Mouse (Mus musculus) gastrocnemius, adult 18-20 months (tissue): Measurements from ENCODE around the gene Cish. TPM values are rescaled to one million over a fixed set of nuclear protein-coding genes. Genes with fewer than 3 reads are reported as not detected.

Source experiments
- DNase-seq: peaks from one replicate; pipeline ENCODE4 v3.0.0; 2021; ENCODE audit warnings: low spot score
- total RNA-seq, 2 experiments: library from RNA; stranded (reverse); gene quantifications; 2 replicates each; pipeline ENCODE4 v1.2.3; 2021

Gene Cish
- total RNA-seq, 2 experiments from 2014 or later = 6.0 to 6.6 TPM

DNA sequence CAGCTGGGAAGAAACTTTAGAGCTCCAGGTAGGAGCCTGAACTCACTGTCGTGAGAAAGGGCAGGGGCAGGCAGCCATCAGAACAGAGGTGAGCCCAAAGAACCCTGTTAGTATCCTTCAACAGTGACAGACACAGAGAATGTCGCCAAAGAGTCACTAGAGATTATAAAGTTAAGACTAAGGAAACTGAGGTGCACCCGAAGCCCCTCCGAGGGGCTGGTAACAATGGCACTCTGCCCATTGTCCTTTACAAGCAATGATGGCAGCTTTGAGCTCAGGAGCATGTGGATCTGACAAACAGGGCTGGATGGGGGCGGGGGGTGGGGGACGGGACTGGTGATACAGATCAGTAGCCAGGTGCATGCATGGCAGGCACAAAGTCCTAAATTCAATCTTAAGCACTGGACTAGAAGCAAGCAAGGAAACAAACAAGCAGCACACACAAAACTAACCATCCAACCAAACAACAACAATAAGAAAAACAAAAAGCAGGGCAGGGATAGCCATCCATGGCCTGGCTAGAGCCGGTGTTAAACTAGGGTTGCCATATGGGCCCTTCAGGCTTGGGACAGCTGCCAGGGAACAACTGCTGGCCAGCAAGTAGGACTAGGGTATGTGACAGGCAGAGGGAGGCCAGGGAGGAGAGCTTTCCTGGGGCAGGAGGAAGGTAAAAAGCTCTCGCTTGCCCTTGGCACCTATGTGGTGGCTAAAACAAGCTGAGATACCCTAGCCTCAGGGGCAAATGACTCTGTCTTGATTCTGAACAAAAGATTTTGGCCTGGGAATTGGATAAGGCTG, 47.5 kb downstream of the Cish start:
- peak; percentile 69 for DNase-seq

DNA sequence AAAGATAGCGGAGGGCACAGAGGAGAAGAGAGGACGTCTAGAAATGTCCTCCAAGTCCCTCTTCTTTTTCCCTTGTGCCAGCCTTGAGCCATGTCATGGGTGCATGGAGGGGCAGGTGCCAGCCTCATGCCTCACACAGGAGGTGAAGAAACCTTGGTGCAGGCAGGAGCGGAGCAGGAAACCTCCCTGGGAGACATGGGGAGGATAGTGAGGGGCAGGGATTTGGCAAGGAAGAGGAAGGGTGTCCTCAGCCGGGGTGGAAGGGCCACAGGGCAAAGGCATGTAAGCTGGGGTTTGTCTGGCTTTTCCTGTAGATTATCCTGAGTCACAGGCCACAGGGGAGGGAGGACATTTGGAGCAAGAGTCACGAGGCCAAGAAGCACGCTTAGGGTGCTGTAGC, 48.2 kb downstream of the Cish start:
- DNase-seq = no peak

DNA sequence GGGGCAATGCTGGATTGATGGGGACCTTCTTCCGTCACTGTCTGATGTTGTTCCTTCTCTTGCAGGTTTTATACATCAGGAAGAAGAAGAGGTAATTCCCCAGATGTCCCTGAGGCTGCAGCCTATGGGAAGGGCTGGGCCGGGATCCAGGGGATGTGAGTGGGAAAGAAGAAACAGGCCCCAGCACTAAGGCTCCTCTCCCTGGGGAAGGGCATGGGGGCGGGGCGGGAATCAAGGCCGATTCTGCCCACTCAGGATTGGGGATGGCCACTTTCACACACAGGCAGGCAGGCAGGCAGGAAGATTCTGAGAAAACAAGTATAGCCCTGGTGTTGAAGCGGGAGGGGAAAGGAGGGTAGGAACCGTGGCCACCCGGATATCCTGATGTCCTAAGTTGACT, 50.3 kb downstream of the Cish start:
- no peak for DNase-seq

DNA sequence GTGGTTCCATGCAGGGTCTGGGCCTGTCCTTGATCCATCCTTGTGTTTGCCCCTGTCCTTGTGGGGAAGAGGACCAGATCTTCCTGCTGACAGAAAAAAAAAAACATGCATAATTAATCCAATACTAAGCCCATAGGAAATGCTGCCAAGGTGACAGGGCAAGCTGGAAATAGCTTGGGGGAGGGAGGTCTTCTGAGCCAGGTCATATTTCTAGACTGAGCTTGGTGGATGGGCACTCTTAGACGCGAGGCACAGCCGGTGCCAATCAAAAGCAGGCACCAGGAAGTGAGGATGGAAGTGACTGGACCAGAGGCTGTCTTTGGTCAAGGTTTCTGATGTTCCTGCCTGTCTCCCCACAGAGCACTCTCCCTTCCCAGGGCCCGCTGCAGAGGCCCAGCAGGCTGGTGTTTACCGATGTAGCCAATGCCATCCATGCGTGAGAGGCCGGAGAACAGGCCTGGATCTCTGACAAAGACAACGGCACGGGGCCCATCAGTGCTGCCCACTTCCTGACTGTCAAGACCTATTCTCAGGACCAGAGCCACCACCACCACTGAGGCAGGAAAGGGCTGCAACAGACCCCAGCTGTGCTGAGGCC, 51.9 kb downstream of the Cish start:
- peak; percentile 53 for DNase-seq

DNA sequence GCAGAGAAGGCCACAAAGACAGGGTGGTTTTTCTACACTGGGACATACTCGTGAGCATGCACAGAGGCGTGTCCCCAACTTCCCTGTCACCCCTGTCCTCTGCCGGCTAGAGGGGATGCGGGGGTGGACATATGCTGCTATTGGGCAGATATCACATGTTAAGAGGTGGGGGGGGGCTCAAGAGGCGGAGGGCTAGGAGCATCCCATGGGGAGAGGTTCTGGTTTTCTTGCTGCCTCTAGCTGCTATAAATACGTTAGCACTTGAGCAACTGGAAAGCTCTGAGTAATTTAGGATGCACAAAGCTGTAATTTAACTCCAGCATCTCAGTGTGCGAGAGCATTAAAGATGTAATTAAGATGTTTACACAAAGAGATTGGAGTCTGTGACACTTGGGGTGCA, 53.5 kb downstream of the Cish start:
- DNase-seq = no peak

Other genes with a start within 250 kb of the Cish start
- under 1 TPM in 1 of 2 experiments, not detected in 1; 0.33 TPM for gene Dock3, start 64.1 kb upstream of the Cish start, total RNA-seq
- 10 to 100 TPM; 33.6 to 34.8 TPM for gene Mapkapk3, start 6.1 kb upstream of the Cish start, total RNA-seq
- 10 to 100 TPM; 11.8 to 13.3 TPM for gene Hemk1, start 42.3 kb downstream of the Cish start, total RNA-seq
- 10 to 100 TPM; 31.8 to 32.2 TPM for gene 6430571L13Rik, start 44.6 kb downstream of the Cish start, total RNA-seq
- under 1 TPM; 0.52 to 0.94 TPM for gene Cacna2d2, start 103.6 kb downstream of the Cish start, total RNA-seq
- 10 to 100 TPM; 16.3 to 17.1 TPM for gene Tmem115, start 237.9 kb downstream of the Cish start, total RNA-seq
- gene Cyb561d2, start 246.2 kb downstream of the Cish start, total RNA-seq = 1 to 10 TPM; 3.0 to 4.1 TPM
- gene Nprl2, start 246.2 kb downstream of the Cish start, total RNA-seq = 10 to 100 TPM; 10.7 to 13.7 TPM